In genomic region chr8:11221353-11221752, GRCm38 (mm10) we compare ENCODE assay signal across 19 mouse cellular contexts.
"Had no signal": no experiment of that assay in that cellular context is flagged by ENCODE, and none has a peak within 500 bp of the region (broad histone marks: within the 10 kb centered on the region; RNA-seq: fewer than 3 reads in every experiment).

No protein-coding gene starts in this region.

- H3K27me3 ChIP-seq: intestine, embryonic 15.5 days; limb, embryonic 12.5 days; limb, embryonic 15.5 days; liver, embryonic 13.5 days; neural tube, embryonic 12.5 days; neural tube, embryonic 15.5 days; stomach, embryonic 15.5 days had no signal

- H3K9ac ChIP-seq: intestine, embryonic 15.5 days; limb, embryonic 12.5 days; limb, embryonic 15.5 days; liver, embryonic 13.5 days; neural tube, embryonic 12.5 days; neural tube, embryonic 15.5 days; stomach, embryonic 15.5 days had no signal

- H3K27ac ChIP-seq: intestine, embryonic 15.5 days; limb, embryonic 12.5 days; limb, embryonic 15.5 days; liver, embryonic 13.5 days; neural tube, embryonic 12.5 days; neural tube, embryonic 15.5 days; stomach, embryonic 15.5 days had no signal

- H3K36me3 ChIP-seq: neural tube, embryonic 15.5 days had no signal

- H3K4me3 ChIP-seq: intestine, embryonic 15.5 days; limb, embryonic 12.5 days; limb, embryonic 15.5 days; liver, embryonic 13.5 days; neural tube, embryonic 12.5 days; neural tube, embryonic 15.5 days; stomach, embryonic 15.5 days had no signal

- DNase-seq: kidney, postnatal 10 days; kidney, postnatal 4 days; left cerebral cortex, postnatal 4 days; liver, embryonic 13.5 days; lung, adult 2 months; lung, postnatal 14 days; lung, postnatal 4 days; midbrain, embryonic 14.5 days; right cerebral cortex, adult 18-20 months; right cerebral cortex, postnatal 14 days; right cerebral cortex, postnatal 4 days; thymus, postnatal 25 days had no signal

- ATAC-seq: intestine, embryonic 15.5 days had no signal

- H3K4me1 ChIP-seq: intestine, embryonic 15.5 days; limb, embryonic 12.5 days; limb, embryonic 15.5 days; liver, embryonic 13.5 days; neural tube, embryonic 12.5 days; stomach, embryonic 15.5 days had no signal

- H3K4me2 ChIP-seq: intestine, embryonic 15.5 days; limb, embryonic 12.5 days; limb, embryonic 15.5 days; liver, embryonic 13.5 days; midbrain, embryonic 11.5 days; neural tube, embryonic 12.5 days; neural tube, embryonic 15.5 days; stomach, embryonic 15.5 days had no signal

- H3K9me3 ChIP-seq: intestine, embryonic 15.5 days; limb, embryonic 12.5 days; limb, embryonic 15.5 days; liver, embryonic 13.5 days; neural tube, embryonic 12.5 days; neural tube, embryonic 15.5 days; stomach, embryonic 15.5 days had no signal
